Mouse (Mus musculus): ENCODE measurements at regions not wholly inside any gene's neighbourhood (a gene's known extent, or its start where the extent isn't known, plus 50 kb on each side); places are given as distances from the start of the nearest gene placed in this dataset.

- TF ChIP-seq CTCF (IDR thresholded peaks at IDR 0.05; ENCODE audit: low read depth) (no peak), EP300 (IDR thresholded peaks at IDR 0.05; ENCODE audit: low read depth) (no peak)
These were observed 147.3 kb upstream of the Rasa1 start for GRCm38 (mm10) chr13:85436254-85436653.

All from liver, embryonic 14.5 days (tissue).